Mouse (Mus musculus): ENCODE results near the gene Ppip5k2. TPM values are rescaled to one million over a fixed set of nuclear protein-coding genes. Genes with fewer than 3 reads are reported as not detected.
"Not testable (repeated sequence)": the region's sequence is repeated elsewhere in the genome, so short reads cannot be mapped to it uniquely, and the experiment has no call there.

Gene Ppip5k2
- total RNA-seq (2022), result 10 to 100 TPM; 27.1 to 29.6 (median 28.7) TPM

- peak; percentile 86 to 91 for DNase-seq (ENCODE audit: low spot score in 2 of 2)
These were observed at the start of gene Ppip5k2, which contains the start of gene Gin1 for GRCm38 (mm10) chr1:97769904-97770753. Ppip5k2 (minus strand) TSS chr1:97770411. Gin1 (plus strand) TSS chr1:97770172.

GRCm38 (mm10) chr1:97809255-97809912 is 39.2 kb upstream of the Ppip5k2 start:
- DNase-seq (ENCODE audit: low spot score in 2 of 2), result no peak

GRCm38 (mm10) chr1:97804520-97804919 is 34.3 kb upstream of the Ppip5k2 start:
- DNase-seq (ENCODE audit: low spot score in 2 of 2), result no peak

GRCm38 (mm10) chr1:97802207-97802902 is 32.1 kb upstream of the Ppip5k2 start:
- DNase-seq (ENCODE audit: low spot score in 2 of 2), result no peak

- no peak for DNase-seq (ENCODE audit: low spot score in 2 of 2)
These were observed 25.7 kb upstream of the Ppip5k2 start for GRCm38 (mm10) chr1:97795936-97796335.

- no peak for DNase-seq (ENCODE audit: low spot score in 2 of 2)
These were observed 23.9 kb upstream of the Ppip5k2 start for GRCm38 (mm10) chr1:97794110-97794509.

- DNase-seq (ENCODE audit: low spot score in 2 of 2), result no peak
These were observed 18.3 kb upstream of the Ppip5k2 start for GRCm38 (mm10) chr1:97788490-97788889.

- DNase-seq (ENCODE audit: low spot score in 2 of 2), result no peak
These were observed 17.5 kb upstream of the Ppip5k2 start for GRCm38 (mm10) chr1:97787674-97788073.

- no peak for DNase-seq (ENCODE audit: low spot score in 2 of 2)
These were observed 15.6 kb upstream of the Ppip5k2 start for GRCm38 (mm10) chr1:97785685-97786393.

- DNase-seq (ENCODE audit: low spot score in 2 of 2), result no peak
These were observed 14.7 kb upstream of the Ppip5k2 start for GRCm38 (mm10) chr1:97784928-97785327.

- no peak for DNase-seq (ENCODE audit: low spot score in 2 of 2)
These were observed 11.5 kb upstream of the Ppip5k2 start for GRCm38 (mm10) chr1:97781674-97782073.

GRCm38 (mm10) chr1:97773973-97774372 is 3.8 kb upstream of the Ppip5k2 start:
- DNase-seq (ENCODE audit: low spot score in 2 of 2), result no peak

- no peak for DNase-seq (ENCODE audit: low spot score in 2 of 2)
These were observed 3.2 kb upstream of the Ppip5k2 start for GRCm38 (mm10) chr1:97773362-97773761.

GRCm38 (mm10) chr1:97771727-97772126 is 1.5 kb upstream of the Ppip5k2 start:
- no peak for DNase-seq (ENCODE audit: low spot score in 2 of 2)

GRCm38 (mm10) chr1:97771118-97771517 is 907 bp upstream of the Ppip5k2 start:
- no peak for DNase-seq (ENCODE audit: low spot score in 2 of 2)

- DNase-seq (ENCODE audit: low spot score in 2 of 2), result peak; percentile 20 to 22
These were observed 812 bp downstream of the Ppip5k2 start for GRCm38 (mm10) chr1:97769294-97769903.

GRCm38 (mm10) chr1:97768906-97769293 is 1.3 kb downstream of the Ppip5k2 start:
- no peak for DNase-seq (ENCODE audit: low spot score in 2 of 2)

- no peak for DNase-seq (ENCODE audit: low spot score in 2 of 2)
These were observed 2.1 kb downstream of the Ppip5k2 start for GRCm38 (mm10) chr1:97768089-97768488.

GRCm38 (mm10) chr1:97765712-97766111 is 4.5 kb downstream of the Ppip5k2 start:
- not testable (repeated sequence) for DNase-seq (ENCODE audit: low spot score in 2 of 2)

- no peak for DNase-seq (ENCODE audit: low spot score in 2 of 2)
These were observed 8.7 kb downstream of the Ppip5k2 start for GRCm38 (mm10) chr1:97761477-97761876.

GRCm38 (mm10) chr1:97760598-97760997 is 9.6 kb downstream of the Ppip5k2 start:
- no peak for DNase-seq (ENCODE audit: low spot score in 2 of 2)
